Mouse (Mus musculus) lung, embryonic 16.5 days (tissue): ENCODE data around the gene Klk9. TPM values are rescaled to one million over a fixed set of nuclear protein-coding genes. Genes with fewer than 3 reads are reported as not detected.
A peak's percentile ranks its signal among the peaks of the same experiment; 100 is the strongest.

Experiments used
- ATAC-seq: fragments of 200-750 bp; cut with Nextera tagmentation; 2 replicates; pipeline ENCODE4 v1.8.0; 2017; ENCODE audit warnings: low read depth, mild to moderate bottlenecking, moderate library complexity
- H3K27ac ChIP-seq: fragments of 300-500 bp; sonication (generic); 2 replicates; pipeline ENCODE4 v1.5.1; 2014; ENCODE audit warnings: mild to moderate bottlenecking, control low read depth, low read length
- H3K27me3 ChIP-seq: fragments of 300-500 bp; sonication (generic); 2 replicates; pipeline ENCODE4 v1.6.1; 2014; ENCODE audit warnings: low read depth, low read length, mixed read lengths; ENCODE audit not compliant: control insufficient read depth, insufficient read depth
- H3K36me3 ChIP-seq: fragments of 300-500 bp; sonication (generic); 2 replicates; pipeline ENCODE4 v1.6.1; 2014; ENCODE audit warnings: low read length; ENCODE audit not compliant: control insufficient read depth, insufficient read depth
- H3K4me1 ChIP-seq: fragments of 300-500 bp; sonication (generic); replicated peaks from 2 replicates; pipeline ENCODE4 v1.6.1; 2014; ENCODE audit warnings: low read length, mixed read lengths; ENCODE audit not compliant: control insufficient read depth, insufficient read depth
- H3K4me2 ChIP-seq: fragments of 300-500 bp; sonication (generic); 2 replicates; pipeline ENCODE4 v1.6.1; 2014; ENCODE audit warnings: low read depth, low read length, control low read depth
- H3K4me3 ChIP-seq: fragments of 300-500 bp; sonication (generic); 2 replicates; pipeline ENCODE4 v1.5.1; 2014; ENCODE audit warnings: mild to moderate bottlenecking, low read length, control low read depth
- H3K9ac ChIP-seq: fragments of 300-500 bp; sonication (generic); 2 replicates; pipeline ENCODE4 v1.6.1; 2014; ENCODE audit warnings: low read length, control low read depth
- H3K9me3 ChIP-seq: fragments of 300-500 bp; sonication (generic); 2 replicates; pipeline ENCODE4 v1.6.1; 2016; ENCODE audit warnings: low read length; ENCODE audit not compliant: control insufficient read depth
- WGBS: fragments of 180-500 bp; shearing (Covaris S2); extraction: QIAGEN DNeasy Blood & Tissue Kit; methylation state at CpG from one replicate; pipeline ENCODE4 v1.1.7; 2014; 5-methylcytosine and 5-hydroxymethylcytosine counted together
- polyA plus RNA-seq: library from polyadenylated mRNA; unstranded; fragments of >200 nt; fragmentation: Nextera tagmentation; extraction: Ambion mirVana; gene quantifications from 2 replicates; pipeline ENCODE4 v1.2.1, GENCODE M21; 2015

The Klk9 gene
- polyA plus RNA-seq, 1 experiment from 2014 or later = 0.14 TPM

- ATAC-seq = no peak
- no peak overlapping the region for H3K9ac ChIP-seq
These were observed 16.9 kb upstream of the Klk9 start for GRCm38 (mm10) chr7:43774802-43775201.

GRCm38 (mm10) chr7:43775311-43776057 is 16.2 kb upstream of the Klk9 start:
- Histone ChIP-seq H3K36me3 (no peaks in the 10 kb centered on the region), H3K4me2 (no peak overlapping the region), H3K4me3 (no peak overlapping the region), H3K27me3 (no peaks in the 10 kb centered on the region), H3K27ac (no peak overlapping the region), H3K4me1 (no peaks in the 10 kb centered on the region), H3K9ac (no peak overlapping the region), H3K9me3 (no peaks in the 10 kb centered on the region)
- ATAC-seq = no peak
- WGBS = 38% methylated on average over 7 of the region's 7 CpGs

More at GRCm38 (mm10) chr7:43774802-43775201, 16.9 kb upstream of the Klk9 start:
- H3K4me3 ChIP-seq = no peak overlapping the region
- H3K4me2 ChIP-seq = no peak overlapping the region
- WGBS = 57% methylated on average over 6 of the region's 6 CpGs
- no peak overlapping the region for H3K27ac ChIP-seq
- H3K36me3 ChIP-seq = no peaks in the 10 kb centered on the region
- no peaks in the 10 kb centered on the region for H3K27me3 ChIP-seq
- no peaks in the 10 kb centered on the region for H3K4me1 ChIP-seq
- no peaks in the 10 kb centered on the region for H3K9me3 ChIP-seq

DNA sequence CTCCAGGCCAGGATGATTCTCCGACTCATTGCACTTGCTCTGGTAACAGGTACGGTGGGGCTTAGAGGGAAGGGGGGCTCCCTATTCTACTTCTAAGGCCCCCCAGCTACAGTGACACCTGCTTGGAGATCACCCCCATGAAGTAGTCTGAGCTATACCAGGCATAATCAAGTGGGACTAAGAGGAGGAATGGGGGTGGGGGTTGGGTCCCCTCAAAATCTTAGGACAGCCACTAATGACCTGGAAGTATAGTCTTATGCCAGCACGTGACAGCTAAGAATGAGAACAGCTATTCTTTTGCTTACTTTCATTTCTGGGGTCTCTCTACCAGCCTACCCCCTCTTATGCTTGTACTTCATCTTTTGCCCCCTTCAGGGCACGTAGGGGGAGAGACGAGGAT is 15.2 kb upstream of the Klk9 start:
- no peak overlapping the region for H3K9ac ChIP-seq
- no peaks in the 10 kb centered on the region for H3K4me1 ChIP-seq
- H3K4me3 ChIP-seq = no peak overlapping the region
- no peak overlapping the region for H3K4me2 ChIP-seq
- H3K27me3 ChIP-seq = no peaks in the 10 kb centered on the region
- ATAC-seq = no peak
- 80% methylated on average over 5 of the region's 5 CpGs for WGBS
- H3K9me3 ChIP-seq = no peaks in the 10 kb centered on the region
- H3K27ac ChIP-seq = no peak overlapping the region
- H3K36me3 ChIP-seq = no peaks in the 10 kb centered on the region

DNA sequence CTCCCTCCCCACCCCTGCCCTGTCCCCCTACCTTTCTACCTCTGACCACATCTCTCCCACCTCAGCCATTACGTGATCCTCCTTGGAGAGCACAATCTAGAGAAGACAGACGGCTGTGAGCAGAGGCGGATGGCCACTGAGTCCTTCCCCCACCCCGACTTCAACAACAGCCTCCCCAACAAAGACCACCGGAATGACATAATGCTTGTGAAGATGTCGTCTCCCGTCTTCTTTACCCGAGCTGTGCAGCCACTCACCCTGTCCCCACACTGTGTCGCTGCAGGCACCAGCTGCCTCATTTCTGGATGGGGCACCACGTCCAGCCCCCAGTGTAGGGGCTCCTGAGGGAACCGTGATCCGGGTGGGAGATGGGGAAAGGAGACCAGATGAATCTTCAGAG is 14.3 kb upstream of the Klk9 start:
- ATAC-seq = no peak
- no peaks in the 10 kb centered on the region for H3K4me1 ChIP-seq
- H3K36me3 ChIP-seq = no peaks in the 10 kb centered on the region
- WGBS = 79% methylated on average over 12 of the region's 12 CpGs
- no peak overlapping the region for H3K9ac ChIP-seq
- no peak overlapping the region for H3K4me3 ChIP-seq
- no peaks in the 10 kb centered on the region for H3K9me3 ChIP-seq
- no peaks in the 10 kb centered on the region for H3K27me3 ChIP-seq
- H3K4me2 ChIP-seq = no peak overlapping the region
- no peak overlapping the region for H3K27ac ChIP-seq

- 81% methylated on average over 10 of the region's 10 CpGs for WGBS
- H3K36me3 ChIP-seq = no peaks in the 10 kb centered on the region
- no peak overlapping the region for H3K9ac ChIP-seq
- no peak overlapping the region for H3K27ac ChIP-seq
- ATAC-seq = no peak
- H3K4me1 ChIP-seq = peaks cover 3% of the 10 kb centered on the region
- no peaks in the 10 kb centered on the region for H3K9me3 ChIP-seq
- H3K4me2 ChIP-seq = no peak overlapping the region
- no peak overlapping the region for H3K4me3 ChIP-seq
- no peaks in the 10 kb centered on the region for H3K27me3 ChIP-seq
These were observed 13.3 kb upstream of the Klk9 start for GRCm38 (mm10) chr7:43778176-43778970.

- Histone ChIP-seq H3K9ac (no peak overlapping the region), H3K36me3 (no peaks in the 10 kb centered on the region), H3K9me3 (no peaks in the 10 kb centered on the region), H3K4me3 (no peak overlapping the region), H3K4me2 (no peak overlapping the region), H3K27ac (no peak overlapping the region), H3K4me1 (peaks cover 3% of the 10 kb centered on the region), H3K27me3 (no peaks in the 10 kb centered on the region)
- WGBS = 36% methylated on average over 6 of the region's 6 CpGs
- ATAC-seq = no peak
These were observed 11.4 kb upstream of the Klk9 start for GRCm38 (mm10) chr7:43780241-43780640.

- H3K9ac ChIP-seq = no peak within 1 kb of the TSS
- H3K4me2 ChIP-seq = no peak within 1 kb of the TSS
- H3K27me3 ChIP-seq = no peaks in the 10 kb centered on the region
- H3K4me3 ChIP-seq = no peak within 1 kb of the TSS
- H3K4me1 ChIP-seq = peaks cover 3% of the 10 kb centered on the region
- no peaks in the 10 kb centered on the region for H3K9me3 ChIP-seq
- no peaks in the 10 kb centered on the region for H3K36me3 ChIP-seq
- 31% methylated on average over 5 of the region's 5 CpGs for WGBS
- no peak within 1 kb of the TSS for H3K27ac ChIP-seq
- peak; percentile 7; the same call in 1 of the 2 replicates for ATAC-seq
These were observed 10.9 kb upstream of the Klk9 start, which contains the start of gene Klk10 for GRCm38 (mm10) chr7:43780746-43781145. TSS of gene Klk10 (plus strand) at chr7:43781035.

DNA sequence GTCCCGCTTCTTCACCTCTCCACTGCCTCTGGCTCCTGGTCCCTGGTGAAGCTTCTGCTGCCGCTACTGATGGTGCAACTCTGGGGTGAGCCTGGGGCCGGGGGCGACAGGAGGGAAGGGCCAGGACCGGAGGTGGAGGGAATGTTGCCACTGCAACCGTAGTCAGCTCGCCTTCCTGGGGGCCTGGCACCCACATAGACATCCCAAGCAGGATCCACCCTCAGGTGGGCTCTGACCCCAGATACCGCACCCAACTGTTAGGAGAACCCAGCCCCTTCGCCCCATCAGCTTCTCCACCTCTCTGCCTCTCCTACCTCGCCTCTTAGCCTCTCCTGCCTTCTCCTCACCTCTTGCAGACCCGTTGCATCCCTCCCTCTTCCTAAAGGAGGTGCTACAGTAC is 10.2 kb upstream of the Klk9 start:
- Histone ChIP-seq H3K4me3 (no peak overlapping the region), H3K9me3 (no peaks in the 10 kb centered on the region), H3K9ac (no peak overlapping the region), H3K4me2 (no peak overlapping the region), H3K36me3 (no peaks in the 10 kb centered on the region), H3K27me3 (no peaks in the 10 kb centered on the region), H3K4me1 (peaks cover 3% of the 10 kb centered on the region), H3K27ac (no peak overlapping the region)
- WGBS = 85% methylated on average over 11 of the region's 11 CpGs
- no peak for ATAC-seq
